Mouse (Mus musculus) spleen, adult 18-20 months (tissue): ENCODE results near the gene Rbm26.

ENCODE experiments used
- DNase-seq, 2 experiments: peaks; one replicate each; pipeline ENCODE4 v3.0.0; 2022; ENCODE audit warnings: mixed read lengths in 2 of 2

The Rbm26 gene

DNA sequence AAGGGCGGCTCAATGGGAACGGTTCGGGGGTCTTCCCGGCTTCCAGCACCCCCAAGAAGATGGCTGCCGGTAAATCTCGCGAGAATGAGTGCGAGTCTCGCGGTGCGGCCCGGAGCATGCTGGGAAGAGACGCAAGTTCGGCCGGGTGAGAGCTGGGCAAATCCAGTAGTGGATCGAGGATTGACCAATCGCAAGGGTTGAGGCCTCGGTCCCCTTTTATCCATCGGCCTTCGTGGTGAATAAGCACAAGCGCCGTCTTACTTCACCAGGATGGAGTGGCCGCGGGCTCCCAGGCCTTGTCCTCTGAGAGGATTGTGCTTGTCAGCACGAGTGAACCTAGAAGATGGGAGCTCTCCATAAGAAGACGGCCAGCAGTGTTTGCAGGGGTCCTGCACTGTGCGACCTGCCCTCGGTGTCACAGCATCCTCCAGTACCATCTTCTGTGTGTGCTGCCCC lies at the start of gene Rbm26:
Gene Rbm26, minus strand, starts transcription at position 90 of the 456 bp plus-strand sequence.
- peak; percentile 90 to 96 for DNase-seq

DNA sequence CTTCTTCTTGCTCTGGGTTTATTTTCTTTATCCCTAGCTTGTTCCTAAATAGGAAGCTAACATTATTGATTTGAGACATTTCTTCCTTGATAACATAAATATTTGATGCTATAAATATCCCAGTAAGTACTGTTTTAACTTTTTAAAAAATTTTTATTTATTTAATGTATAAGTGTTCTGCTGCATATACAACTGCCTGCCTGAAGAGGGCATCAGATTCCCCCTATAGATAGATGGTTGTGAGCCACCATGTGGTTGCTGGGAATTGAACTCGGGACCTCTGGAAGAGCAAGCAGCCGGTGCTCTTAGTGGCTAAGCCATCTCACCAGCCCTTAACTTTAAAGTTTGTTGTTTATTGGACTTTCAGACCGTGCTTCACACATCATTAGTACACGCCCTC lies 48.7 kb upstream of the Rbm26 start:
- no peak for DNase-seq

DNA sequence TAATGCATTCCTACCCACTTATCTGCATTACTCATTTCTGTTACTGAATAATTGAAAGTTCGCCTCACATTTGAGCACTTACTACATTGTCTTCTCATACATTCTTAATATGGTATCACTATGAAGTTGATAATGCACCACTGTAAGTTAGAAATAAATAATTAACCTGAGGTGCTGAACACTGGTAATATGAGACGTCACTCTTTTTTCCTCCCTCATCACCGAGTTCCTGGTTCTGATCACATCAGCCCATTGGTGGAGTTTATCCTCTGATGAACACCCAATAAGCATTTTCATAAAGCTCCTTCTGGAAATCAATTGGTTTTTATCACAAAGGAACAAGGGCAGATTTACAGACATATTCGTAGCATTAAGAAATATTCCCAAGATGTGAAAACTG lies 45.1 kb upstream of the Rbm26 start:
- DNase-seq: no peak

DNA sequence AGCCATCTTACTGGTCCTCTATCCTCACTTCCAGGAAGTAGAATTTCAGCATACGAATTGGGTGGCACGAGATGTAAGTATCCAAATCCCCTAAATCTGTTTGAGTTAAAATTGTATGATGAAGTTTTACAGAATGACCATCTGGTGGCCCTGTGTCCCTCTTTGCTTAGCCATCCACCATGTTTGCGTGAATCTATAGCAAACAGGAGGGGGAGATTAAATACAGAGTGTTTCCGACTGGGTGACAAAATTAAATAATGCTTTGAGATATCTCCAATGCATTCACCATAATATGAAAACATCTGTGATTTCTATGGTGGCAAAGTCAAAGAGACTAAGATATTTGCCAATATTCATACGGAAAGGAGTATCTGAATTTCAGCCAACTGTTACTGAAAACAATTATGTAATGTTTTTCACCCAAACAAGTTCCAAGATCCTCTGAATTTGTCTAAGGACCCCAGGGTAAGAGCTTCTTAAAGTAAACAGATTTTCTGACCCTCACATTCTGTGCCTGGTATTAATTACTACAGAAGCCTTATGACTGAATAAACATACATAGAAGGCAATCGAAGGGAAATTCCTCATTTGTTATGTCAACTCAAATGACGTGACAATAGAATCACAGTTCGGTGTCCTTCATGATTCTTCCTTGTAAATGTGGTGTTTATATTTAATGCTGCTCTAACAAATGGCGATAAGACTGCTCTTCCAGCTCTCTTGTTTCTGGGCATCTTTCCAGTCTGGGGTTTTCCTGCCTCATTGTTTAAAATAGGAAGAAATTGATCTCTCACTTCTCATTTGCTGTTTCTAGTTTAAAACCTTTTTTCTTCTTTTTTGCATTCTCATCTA lies 42.6 kb upstream of the Rbm26 start:
- no peak for DNase-seq

DNA sequence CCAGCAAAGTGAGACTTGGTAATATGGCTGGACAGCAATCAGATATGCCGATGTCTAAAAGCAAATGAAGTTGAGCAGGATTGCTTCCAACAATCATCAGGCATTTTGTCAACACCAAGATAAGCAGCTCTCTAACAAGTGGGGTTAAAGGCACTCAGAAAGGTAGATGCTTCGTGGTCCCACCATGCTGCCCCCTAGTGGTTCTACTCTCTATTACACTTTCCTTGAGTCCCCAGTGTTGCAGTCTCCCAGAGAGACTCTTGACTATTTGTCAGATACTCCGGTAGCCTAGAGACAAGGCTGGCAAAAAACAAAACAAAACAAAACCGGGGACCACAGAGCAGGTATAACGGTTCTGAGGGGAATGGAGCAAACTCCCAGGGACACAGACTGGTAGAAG lies 21.3 kb upstream of the Rbm26 start:
- DNase-seq: peak in 1 of 2 experiments; percentile 19

DNA sequence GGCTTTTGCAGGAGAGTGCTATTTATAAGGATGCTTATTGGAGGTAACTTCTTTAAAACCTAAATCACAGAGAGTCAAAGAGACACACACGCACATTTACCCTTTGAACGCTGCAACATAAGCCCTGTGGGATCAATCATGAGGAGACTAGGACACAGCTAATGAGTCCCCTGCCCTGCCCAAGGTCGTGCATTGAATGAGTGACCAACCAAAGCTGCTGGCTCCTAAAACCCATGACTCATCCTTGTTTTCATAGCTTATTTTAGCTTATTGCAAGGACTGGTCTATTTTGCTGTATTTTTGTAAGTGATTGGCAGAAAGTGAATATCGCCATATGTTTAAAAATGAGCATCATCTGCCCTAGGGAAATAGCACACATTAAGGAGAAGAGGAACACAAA lies 17.6 kb upstream of the Rbm26 start:
- no peak for DNase-seq

DNA sequence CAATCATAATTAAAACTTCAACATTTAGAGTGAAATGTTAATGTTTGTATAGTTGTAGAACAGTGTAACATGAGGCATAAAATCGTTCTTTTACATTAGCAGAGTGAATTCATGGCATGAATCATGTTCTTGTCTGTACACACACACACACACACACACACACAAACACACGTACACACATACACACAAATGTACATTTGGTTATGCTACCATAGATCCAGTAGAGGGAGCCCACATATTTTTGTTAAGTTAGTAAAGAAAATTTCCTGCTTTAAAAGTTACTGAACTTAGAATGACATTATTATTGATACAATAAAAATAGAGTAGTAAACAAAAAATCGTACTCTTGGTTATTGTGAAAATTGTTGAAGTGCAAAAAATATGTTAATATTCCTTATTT lies 7.7 kb upstream of the Rbm26 start:
- no peak for DNase-seq

DNA sequence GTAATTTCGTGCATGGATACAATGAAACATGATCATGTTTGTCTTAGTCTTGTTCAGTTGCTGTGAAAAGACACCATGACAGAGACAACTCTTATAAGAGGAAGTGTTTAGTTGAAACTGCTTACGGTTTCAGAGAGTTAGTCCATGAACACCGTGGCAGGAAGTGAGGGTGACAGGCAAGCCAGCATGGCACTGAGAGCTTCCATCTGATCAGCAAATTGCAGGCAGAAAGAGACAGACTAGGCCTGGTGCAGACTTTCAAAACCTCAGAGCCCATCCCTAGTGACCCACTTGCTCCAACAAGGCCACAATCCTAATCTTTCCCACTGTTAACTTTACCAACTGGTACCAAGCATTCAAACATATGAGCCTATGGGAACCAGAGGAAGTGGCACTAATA lies 5.7 kb upstream of the Rbm26 start:
- DNase-seq: no peak

DNA sequence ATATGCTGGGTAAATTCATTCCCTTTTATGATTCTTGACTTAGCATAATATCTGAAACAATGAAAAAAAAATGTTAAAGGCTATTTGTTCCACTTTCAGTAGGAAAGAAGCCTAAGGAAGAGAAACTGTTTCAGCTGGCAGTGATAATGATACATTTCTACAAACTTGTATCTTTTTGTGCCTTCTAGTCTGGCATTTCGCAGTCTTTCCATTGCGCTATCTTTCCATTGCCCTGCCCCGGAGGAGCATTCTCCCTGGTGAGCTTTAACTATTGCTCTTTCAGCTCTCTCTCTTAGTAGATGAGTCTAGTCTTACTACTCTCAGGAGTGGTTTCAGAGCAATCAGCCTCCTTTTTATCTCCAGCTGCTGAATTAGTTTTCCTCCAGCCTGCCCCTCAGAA lies 2.6 kb upstream of the Rbm26 start:
- no peak for DNase-seq

DNA sequence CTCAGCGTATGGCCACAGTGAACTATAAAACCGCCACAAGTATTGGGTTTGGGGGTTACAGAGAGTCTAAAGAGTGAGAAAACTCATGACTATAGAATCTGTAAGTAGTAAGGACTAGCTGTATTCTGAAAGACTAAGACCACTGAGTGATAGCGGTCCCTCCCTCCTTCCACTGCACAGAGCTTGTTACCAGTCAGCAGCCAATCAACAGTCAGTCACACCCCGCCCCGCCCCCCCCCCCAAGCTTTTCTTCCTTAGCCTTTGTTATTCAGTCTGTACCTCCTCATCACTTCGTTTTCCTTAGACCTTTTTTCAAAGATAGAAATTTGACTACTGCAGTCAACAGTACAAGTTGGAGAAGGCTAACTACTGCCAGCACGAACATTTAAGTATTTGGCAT lies 1.9 kb upstream of the Rbm26 start:
- DNase-seq: no peak

DNA sequence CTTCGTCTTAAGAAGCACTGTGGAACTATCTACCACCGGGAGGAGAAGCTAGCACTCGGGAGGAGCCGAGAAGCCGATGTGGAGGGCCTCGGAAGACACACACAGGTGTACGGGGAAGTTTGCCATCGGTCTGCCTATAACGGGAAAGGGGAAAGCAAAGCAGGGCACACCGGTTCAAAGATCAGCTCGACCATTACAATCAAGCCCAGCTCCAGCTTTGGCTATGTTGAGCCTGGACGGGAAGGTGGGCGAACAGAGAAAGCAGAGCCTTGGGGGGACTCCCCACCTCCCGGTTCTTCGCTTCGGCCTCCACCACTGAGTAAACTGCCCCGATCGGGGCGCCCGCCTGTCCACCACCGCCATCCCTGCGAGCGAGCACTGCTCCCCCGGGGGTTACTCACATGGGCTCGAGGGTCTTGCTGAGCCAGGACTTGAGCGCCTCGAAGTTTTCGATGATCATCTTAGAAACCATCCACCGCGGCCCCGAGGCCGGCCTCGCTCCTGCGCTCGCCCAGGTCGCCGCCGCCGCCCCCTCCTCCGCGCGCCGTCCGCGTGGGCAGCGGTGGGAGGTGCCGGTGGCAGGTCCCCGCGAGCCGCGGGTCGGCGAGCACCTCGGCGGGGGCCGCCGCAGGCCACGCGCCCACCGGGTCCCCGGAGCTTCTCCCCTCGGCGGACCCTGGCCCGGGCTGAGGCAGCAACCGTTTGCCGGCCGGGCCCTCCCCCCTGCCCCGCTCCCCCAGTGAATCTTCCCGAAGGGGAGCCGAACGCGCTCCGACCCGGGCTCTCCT lies 552 bp downstream of the Rbm26 start:
- DNase-seq: peak in 1 of 2 experiments; percentile 59

DNA sequence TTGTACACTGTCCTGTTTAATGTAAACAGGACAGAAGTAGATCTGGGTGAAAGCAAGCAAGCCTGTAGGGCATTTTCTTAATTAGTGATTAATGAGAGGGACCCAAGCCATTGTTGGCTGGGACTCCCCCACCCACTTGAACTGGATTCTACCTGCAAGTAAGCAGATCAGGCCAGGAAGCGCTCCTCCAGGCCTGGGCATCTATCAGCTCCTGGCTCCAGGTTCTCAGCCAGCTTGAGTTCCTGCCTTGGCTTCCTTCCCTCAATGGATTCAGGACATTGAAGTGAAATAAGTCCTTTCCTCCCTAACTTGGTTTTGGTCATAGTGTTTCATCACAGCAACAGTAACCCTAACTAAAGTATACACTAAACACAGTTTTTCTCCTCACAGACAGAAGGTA lies 9.9 kb downstream of the Rbm26 start:
- DNase-seq: no peak

DNA sequence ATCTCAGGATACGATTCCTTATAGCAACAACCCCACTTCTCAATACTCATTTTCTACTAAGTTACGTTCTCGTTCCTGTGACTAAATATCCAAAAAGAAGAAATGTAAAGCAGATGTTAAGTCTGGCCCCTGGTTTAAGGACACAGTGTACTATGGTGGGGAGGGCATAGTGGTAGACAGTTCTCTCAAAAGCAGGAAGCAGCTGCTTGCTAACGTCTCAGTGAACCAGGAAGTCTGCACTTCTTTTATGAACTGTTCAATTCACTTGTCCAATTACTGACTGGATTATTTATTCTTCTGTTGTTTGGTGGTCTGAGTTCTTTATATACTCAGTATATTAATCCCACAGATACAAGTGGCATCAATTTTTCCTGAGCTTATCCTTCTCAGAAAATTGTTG lies 12.3 kb downstream of the Rbm26 start:
- no peak for DNase-seq

DNA sequence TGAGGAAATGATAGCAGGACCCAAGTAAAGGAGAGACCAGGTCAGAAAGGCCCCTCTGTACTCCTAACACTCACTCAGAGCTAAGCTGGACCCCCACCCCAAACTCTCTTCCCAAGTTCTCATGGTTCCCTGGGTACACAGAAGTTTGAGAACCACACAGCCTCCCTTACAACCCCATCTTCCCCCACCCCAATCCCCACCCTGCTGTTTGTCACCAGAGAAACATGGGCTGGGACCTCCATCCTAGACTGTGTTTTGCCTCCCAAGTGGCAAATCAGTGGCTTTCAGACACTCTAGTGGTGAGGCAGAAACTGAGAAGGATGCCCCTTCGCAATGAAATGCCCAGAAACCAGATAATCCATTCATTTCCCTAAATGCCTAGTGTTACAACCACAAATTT lies 15.8 kb downstream of the Rbm26 start:
- DNase-seq: no peak

DNA sequence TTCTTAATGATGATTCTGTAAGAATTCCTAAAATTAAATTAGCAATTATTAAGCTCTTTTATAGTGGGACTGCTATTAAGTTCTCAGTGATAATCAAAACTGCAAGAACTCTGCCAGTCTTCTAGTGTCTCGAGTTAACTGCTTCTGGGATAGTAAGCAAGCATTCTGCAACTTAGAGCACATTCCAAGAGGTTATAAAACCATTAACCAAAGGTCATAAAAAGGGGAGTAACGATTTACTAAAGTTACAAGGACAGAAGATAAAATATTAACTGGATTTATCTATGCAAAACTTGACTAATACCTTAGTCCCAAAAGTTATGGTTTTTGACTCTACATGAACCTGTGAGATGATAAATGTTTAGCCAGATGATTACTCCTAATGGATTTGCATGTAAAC lies 18.6 kb downstream of the Rbm26 start:
- DNase-seq: no peak

DNA sequence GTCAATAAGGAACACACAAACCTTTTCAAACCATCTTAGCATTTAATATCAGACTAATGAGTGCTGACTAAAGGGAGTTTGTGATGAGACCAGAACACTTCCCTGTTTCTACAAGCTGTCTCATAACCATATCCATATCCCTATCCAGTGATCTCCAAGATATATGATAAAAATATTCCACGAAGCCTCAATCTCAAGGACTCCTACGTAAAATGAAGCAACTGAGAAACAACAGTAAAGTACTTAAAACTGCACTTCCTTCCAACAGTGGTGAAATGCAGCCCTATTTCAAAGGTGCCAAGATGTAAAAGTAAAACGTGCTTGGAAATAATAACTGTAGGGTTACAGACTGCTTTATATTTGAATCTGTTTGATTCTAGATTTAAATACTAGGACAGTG lies 43.1 kb downstream of the Rbm26 start:
- DNase-seq: no peak

DNA sequence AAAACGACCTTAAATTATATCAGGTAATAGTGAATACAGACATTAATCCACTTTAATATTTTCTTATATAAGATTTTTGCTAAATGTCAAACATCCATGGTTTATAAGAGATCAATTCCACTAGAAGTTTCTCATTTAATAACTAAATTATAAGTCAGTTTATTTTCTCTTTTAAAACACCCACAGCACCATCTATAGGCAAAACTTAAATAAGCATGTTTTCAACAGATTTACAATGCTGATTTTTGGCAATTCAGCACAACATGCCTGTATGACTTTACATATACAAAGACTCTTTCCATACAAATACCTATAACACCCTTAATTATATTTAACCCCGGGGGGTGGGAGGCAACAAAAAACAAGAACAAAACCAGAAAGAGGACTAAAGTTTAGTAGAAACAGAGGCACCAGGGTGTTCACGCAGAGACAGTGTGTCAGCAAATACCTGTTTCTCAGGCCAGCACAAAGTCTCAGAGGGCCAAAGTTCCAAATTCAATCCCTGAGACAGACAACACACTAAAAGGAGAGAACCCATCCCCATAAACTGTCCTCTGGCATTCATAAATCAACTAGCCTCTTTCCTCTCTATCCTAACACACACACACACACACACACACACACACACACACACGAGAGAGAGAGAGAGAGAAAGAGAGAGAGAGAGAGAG lies 49.3 kb downstream of the Rbm26 start:
- no peak for DNase-seq

DNA sequence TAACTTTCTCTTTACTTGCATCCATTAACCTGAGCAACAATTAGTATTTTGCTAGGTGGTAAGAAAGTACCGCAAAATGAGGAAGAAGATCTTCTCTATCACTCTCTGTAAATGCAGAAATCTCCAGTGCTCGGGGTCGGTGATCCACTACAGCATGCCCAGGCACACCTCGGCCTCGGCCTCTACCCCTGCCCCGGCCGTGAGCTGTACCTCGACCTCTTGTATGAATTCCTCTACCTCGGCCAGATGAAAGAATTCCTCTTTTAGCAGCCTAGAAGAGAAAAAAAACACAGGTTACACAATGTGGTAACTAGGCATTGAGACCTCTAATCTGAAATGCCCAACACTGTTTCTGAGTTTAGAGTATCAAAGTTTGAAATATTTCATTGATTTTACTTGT lies 52.6 kb downstream of the Rbm26 start:
- no peak for DNase-seq

DNA sequence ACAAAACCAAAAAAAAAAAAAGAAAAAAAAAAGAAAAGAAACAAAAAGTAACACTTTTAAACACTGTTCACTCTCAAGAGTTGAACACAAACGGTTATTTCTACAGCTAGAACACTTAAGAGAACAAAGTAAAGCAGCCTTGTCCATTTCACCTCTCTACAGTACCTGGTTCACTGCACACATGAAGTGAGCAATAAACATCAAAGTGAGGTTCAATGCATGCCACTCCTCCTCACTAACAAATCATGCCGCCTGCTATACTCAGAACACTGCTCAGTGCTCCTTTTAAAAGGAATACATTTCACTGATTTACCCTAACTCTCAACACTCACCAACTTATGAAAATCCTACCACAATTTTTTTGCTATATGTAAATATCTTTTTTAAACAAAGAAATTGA lies 61.7 kb downstream of the Rbm26 start:
- no peak for DNase-seq

DNA sequence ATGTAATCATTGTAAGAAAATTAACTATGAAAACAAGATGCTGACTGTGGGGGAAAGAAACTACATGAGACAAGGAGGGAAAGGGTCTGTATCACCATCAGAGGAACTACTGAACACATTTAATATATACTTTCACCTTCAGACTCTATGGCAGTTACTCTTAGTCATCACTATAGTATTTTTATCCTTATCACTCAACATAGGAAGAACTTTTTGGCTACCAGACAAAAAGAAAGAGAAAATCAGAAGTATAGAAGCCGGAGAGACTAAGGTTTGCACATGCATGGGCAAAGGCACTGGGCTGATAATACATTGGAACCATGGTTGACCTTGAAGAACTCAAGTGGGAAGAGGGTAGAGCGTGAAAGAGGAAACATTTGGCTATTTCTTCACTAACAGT lies 70.9 kb downstream of the Rbm26 start:
- no peak for DNase-seq

DNA sequence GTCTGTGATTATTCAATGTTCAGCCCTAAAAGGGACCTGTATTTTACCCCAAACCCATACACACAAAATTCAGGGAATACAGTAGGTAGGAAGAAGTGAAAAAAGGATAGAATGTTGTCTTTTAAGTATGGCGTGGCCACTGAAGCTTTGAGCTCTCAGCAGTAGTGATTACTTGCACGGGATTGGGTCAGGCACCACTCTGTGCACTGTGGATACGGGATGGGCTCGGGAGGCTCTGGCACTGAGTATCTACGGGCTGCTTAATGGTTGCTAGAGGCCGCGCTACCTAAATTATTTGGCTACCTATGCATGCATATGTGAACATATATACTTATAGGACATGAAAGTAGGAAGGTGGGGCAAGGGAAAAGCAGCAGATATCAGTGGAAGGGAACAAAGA lies 78.3 kb downstream of the Rbm26 start:
- no peak for DNase-seq

DNA sequence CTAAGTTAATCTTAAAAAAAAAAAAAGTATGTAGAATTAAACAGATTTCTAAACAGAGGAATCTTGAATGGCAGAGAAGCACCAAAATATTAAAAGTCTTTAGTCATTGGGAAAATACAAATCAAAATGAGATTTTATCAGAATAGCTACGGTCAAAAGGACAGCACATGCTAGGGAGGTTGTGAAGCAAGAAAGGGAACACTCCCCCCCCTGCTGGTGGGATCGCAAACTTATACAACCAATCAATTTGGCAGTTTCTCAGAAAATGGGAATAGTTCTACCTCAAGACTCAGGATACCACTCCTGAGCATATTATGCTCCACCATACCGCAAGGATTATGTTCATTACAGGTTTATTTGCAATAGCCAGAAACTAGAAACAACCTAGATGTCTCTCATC lies 80.9 kb downstream of the Rbm26 start:
- DNase-seq: peak in 1 of 2 experiments; percentile 10

DNA sequence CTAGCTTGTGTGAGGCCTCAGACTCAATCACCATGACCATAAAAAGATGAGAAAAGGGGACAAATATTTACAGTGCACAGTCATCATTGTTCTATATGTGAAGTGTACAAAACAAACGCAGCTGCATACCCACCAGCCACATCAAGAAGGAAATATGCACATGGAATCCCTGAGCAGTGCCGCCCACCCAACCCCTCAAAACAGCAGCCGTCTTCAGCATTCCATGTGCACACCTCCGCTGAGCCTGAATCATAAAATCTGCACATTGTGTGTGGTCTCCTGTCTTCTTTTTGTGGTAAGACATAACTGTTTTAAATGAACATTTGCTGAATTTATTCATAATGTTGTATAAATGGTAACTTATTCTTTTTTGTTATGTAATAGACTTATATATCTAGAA lies 90.1 kb downstream of the Rbm26 start:
- no peak for DNase-seq
